Mouse (Mus musculus) spleen, adult 2 months (tissue): ENCODE measurements around the gene Mrpl2.

Experiments used
- CTCF ChIP-seq: fragments of 200-500 bp; IDR thresholded peaks from 2 replicates; pipeline ENCODE4 v1.5.1; 2011; ENCODE audit warnings: mild to moderate bottlenecking, inconsistent platforms; ENCODE audit not compliant: insufficient read depth, insufficient read length, insufficient replicate concordance; ENCODE audit errors: extremely low read depth
- POLR2A ChIP-seq: fragments of 200-500 bp; IDR thresholded peaks from 2 replicates; pipeline ENCODE4 v1.6.1; 2011; ENCODE audit warnings: low read depth, low read length, inconsistent platforms

DNA sequence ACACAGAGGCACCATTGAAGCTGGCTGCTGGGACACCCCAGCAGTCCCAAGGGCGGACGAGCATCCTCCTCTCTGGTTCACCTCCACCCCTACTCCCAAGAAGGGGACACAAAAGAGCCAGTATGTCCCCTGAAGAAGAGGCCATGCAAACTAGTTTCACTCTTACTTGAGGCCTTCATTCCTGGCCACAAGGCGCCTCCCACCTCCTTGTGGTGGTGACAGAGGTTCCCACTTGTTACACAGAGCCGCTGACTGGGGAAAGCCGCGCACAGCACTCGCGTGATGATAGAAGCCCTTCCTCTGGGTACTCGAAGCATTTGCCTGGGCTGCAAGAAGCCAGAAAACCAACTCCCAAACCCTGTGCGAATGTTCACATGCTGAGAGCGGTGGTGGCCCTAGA lies 23.8 kb upstream of the Mrpl2 start:
- TF ChIP-seq CTCF (no peak), POLR2A (no peak)
